Mouse (Mus musculus) limb, embryonic 12.5 days (tissue): Measurements from ENCODE around the gene Tex36. TPM values are rescaled to one million over a fixed set of nuclear protein-coding genes. Genes with fewer than 3 reads are reported as not detected.
A peak's percentile ranks its signal among the peaks of the same experiment; 100 is the strongest.

Experiments
- ATAC-seq: fragments of 200-750 bp; cut with Nextera tagmentation; 2 replicates; pipeline ENCODE4 v1.8.0; 2017; ENCODE audit warnings: low read depth, moderate TSS enrichment; ENCODE audit not compliant: insufficient number of reproducible peaks, insufficient read depth, low FRiP score, low TSS enrichment
- H3K27ac ChIP-seq: fragments of 300-500 bp; sonication (generic); 2 replicates; pipeline ENCODE4 v1.5.1; 2016; ENCODE audit warnings: mild to moderate bottlenecking, moderate library complexity
- H3K27me3 ChIP-seq: fragments of 300-500 bp; sonication (generic); 2 replicates; pipeline ENCODE4 v1.6.1; 2016; ENCODE audit warnings: mild to moderate bottlenecking, moderate library complexity
- H3K36me3 ChIP-seq: fragments of 300-500 bp; sonication (generic); 2 replicates; pipeline ENCODE4 v1.6.1; 2016; ENCODE audit warnings: mild to moderate bottlenecking, moderate library complexity
- H3K4me1 ChIP-seq: fragments of 300-500 bp; sonication (generic); replicated peaks from 2 replicates; pipeline ENCODE4 v1.6.1; 2016
- H3K4me2 ChIP-seq: fragments of 300-500 bp; sonication (generic); 2 replicates; pipeline ENCODE4 v1.6.1; 2016; ENCODE audit warnings: mild to moderate bottlenecking, moderate library complexity
- H3K4me3 ChIP-seq: fragments of 300-500 bp; sonication (generic); replicated peaks from 2 replicates; pipeline ENCODE4 v1.5.1; 2016; ENCODE audit warnings: mild to moderate bottlenecking
- H3K9ac ChIP-seq: fragments of 300-500 bp; sonication (generic); replicated peaks from 2 replicates; pipeline ENCODE4 v1.6.1; 2016; ENCODE audit warnings: mild to moderate bottlenecking, moderate library complexity
- H3K9me3 ChIP-seq: fragments of 300-500 bp; sonication (generic); 2 replicates; pipeline ENCODE4 v1.6.1; 2016; ENCODE audit warnings: mild to moderate bottlenecking, moderate library complexity
- WGBS: fragments of 180-500 bp; shearing (Covaris S2); methylation state at CpG from one replicate; pipeline ENCODE4 v1.1.7; 2016; 5-methylcytosine and 5-hydroxymethylcytosine counted together
- polyA plus RNA-seq: library from polyadenylated mRNA; unstranded; fragments of >200 nt; fragmentation: Nextera tagmentation; extraction: Ambion mirVana; gene quantifications from 2 replicates; pipeline ENCODE4 v1.2.1, GENCODE M21; 2016

Tex36 gene
- polyA plus RNA-seq, 1 experiment from 2014 or later, result not detected

- no peaks in the 10 kb centered on the region for H3K36me3 ChIP-seq
- 84% methylated on average over 6 of the region's 6 CpGs for WGBS
- no peaks in the 10 kb centered on the region for H3K27me3 ChIP-seq
Observed at GRCm38 (mm10) chr7:133583216-133583615, 18.7 kb downstream of the Tex36 start.

GRCm38 (mm10) chr7:133580296-133580640, 21.7 kb downstream of the Tex36 start:
- no peak for ATAC-seq
- 87% methylated on average over 4 of the region's 4 CpGs for WGBS
- Histone ChIP-seq H3K9me3 (no peaks in the 10 kb centered on the region), H3K4me3 (no peak overlapping the region), H3K9ac (no peak overlapping the region), H3K4me1 (peaks cover 4% of the 10 kb centered on the region), H3K27ac (no peak overlapping the region), H3K4me2 (no peak overlapping the region), H3K36me3 (no peaks in the 10 kb centered on the region), H3K27me3 (no peaks in the 10 kb centered on the region)

More at GRCm38 (mm10) chr7:133583216-133583615, 18.7 kb downstream of the Tex36 start:
- Histone ChIP-seq H3K4me2 (no peak overlapping the region), H3K4me3 (no peak overlapping the region), H3K27ac (no peak overlapping the region), H3K9ac (no peak overlapping the region), H3K4me1 (no peaks in the 10 kb centered on the region), H3K9me3 (no peaks in the 10 kb centered on the region)
- no peak for ATAC-seq

- H3K4me3 ChIP-seq, result no peak overlapping the region
- H3K27ac ChIP-seq, result no peak overlapping the region
- no peaks in the 10 kb centered on the region for H3K27me3 ChIP-seq
- ATAC-seq, result no peak
- peaks cover 4% of the 10 kb centered on the region for H3K4me1 ChIP-seq
- 76% methylated on average over 20 of the region's 20 CpGs for WGBS
- H3K9me3 ChIP-seq, result no peaks in the 10 kb centered on the region
- no peak overlapping the region for H3K9ac ChIP-seq
- H3K4me2 ChIP-seq, result no peak overlapping the region
- no peaks in the 10 kb centered on the region for H3K36me3 ChIP-seq
Observed at GRCm38 (mm10) chr7:133579491-133580295, 22.3 kb downstream of the Tex36 start.

DNA sequence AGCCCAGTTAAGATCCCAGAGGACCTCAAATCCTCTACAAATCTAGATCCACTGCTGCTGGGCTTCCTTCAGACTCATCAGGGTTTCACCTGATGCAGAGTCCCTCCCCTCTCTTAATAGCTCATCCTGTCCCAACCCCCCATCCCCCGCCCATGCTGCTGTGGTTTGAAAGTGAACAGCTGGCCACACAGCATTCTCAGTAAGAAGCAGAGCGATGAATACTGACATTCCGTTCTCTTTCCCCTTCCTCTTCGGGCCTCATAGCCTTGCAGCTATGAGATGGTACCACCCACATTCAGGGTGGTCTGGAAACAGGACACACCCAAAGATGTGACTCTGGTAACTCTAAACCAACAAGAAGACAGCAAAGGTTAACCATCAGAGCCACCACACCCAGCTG, 25.1 kb downstream of the Tex36 start:
- H3K27ac ChIP-seq, result no peak overlapping the region
- H3K4me1 ChIP-seq, result peaks cover 4% of the 10 kb centered on the region
- no peak overlapping the region for H3K4me2 ChIP-seq
- 34% methylated on average over 4 of the region's 4 CpGs for WGBS
- H3K9me3 ChIP-seq, result no peaks in the 10 kb centered on the region
- H3K27me3 ChIP-seq, result no peaks in the 10 kb centered on the region
- H3K4me3 ChIP-seq, result no peak overlapping the region
- H3K36me3 ChIP-seq, result no peaks in the 10 kb centered on the region
- H3K9ac ChIP-seq, result no peak overlapping the region
- ATAC-seq, result no peak

GRCm38 (mm10) chr7:133576281-133576680, 25.7 kb downstream of the Tex36 start:
- no peak overlapping the region for H3K9ac ChIP-seq
- H3K27me3 ChIP-seq, result no peaks in the 10 kb centered on the region
- H3K4me2 ChIP-seq, result no peak overlapping the region
- ATAC-seq, result no peak
- H3K4me3 ChIP-seq, result no peak overlapping the region
- H3K27ac ChIP-seq, result no peak overlapping the region
- no peaks in the 10 kb centered on the region for H3K9me3 ChIP-seq
- no peaks in the 10 kb centered on the region for H3K36me3 ChIP-seq
- 60% methylated on average over 6 of the region's 6 CpGs for WGBS
- peaks cover 4% of the 10 kb centered on the region for H3K4me1 ChIP-seq

DNA sequence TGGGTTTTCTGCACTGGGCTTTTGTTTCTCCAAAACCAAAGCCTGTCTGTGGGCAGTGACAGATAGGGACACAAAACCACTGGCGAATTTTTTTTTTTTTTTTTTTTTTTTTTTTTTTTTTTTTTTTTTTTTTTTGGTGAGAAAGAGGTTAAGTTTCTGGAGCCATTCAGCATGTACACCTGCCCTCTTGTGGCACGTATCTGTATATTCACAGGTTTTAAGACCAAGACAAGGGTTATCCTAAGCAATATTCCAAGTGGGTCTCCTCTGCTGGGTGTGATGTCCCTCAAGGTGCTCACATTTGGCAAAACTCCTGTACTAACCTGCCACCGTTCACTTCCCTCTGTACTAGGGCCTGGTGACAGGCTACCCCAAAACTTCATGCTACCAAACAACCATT, 30.0 kb downstream of the Tex36 start:
- H3K36me3 ChIP-seq, result no peaks in the 10 kb centered on the region

DNA sequence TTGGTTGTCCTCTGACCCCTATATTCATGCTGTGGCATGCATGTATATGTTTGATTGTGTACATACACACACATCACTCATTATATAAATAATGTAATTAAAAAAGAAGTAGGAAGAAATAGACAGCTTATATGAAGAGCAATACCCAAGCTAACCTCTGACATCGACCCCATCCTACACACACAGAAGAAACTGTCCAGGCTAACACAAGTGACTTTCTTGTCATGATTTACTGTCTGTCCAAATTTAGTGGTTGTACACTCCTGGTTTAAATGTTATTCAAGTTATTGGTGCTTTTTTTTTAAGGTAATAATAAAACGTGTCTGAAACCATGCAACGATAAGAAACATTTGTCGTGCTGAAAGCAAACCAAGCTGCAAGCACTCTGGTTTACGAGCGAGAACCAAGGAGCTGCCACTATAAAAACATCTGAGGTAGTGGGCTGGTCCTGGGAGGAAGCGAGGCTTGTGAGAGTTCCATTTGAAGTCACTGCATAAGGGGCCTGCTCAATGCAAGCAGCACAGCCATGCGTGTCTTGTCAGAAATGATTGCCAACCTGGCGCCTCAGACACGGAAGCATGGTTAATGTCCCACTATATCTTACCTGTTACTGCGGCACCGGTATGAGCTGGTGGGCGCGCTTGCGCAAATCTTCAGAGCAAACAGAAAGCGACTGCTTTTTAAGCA, 32.6 kb downstream of the Tex36 start:
- no peak for ATAC-seq
- 38% methylated on average over 16 of the region's 16 CpGs for WGBS

More for the DNA sequence above, 30.0 kb downstream of the Tex36 start:
- no peak overlapping the region for H3K9ac ChIP-seq
- no peak overlapping the region for H3K27ac ChIP-seq
- WGBS, result 51% methylated on average over 3 of the region's 3 CpGs
- H3K9me3 ChIP-seq, result no peaks in the 10 kb centered on the region
- no peak overlapping the region for H3K4me2 ChIP-seq
- no peak for ATAC-seq
- peaks cover 19% of the 10 kb centered on the region for H3K4me1 ChIP-seq
- no peaks in the 10 kb centered on the region for H3K27me3 ChIP-seq
- H3K4me3 ChIP-seq, result no peak overlapping the region

GRCm38 (mm10) chr7:133564600-133564999, 37.4 kb downstream of the Tex36 start:
- peaks cover 9% of the 10 kb centered on the region for H3K4me1 ChIP-seq
- ATAC-seq, result no peak
- no peak overlapping the region for H3K4me2 ChIP-seq
- no peaks in the 10 kb centered on the region for H3K27me3 ChIP-seq
- no peaks in the 10 kb centered on the region for H3K9me3 ChIP-seq
- WGBS, result 88% methylated on average over 8 of the region's 8 CpGs
- H3K27ac ChIP-seq, result no peak overlapping the region
- H3K4me3 ChIP-seq, result no peak overlapping the region
- no peaks in the 10 kb centered on the region for H3K36me3 ChIP-seq
- H3K9ac ChIP-seq, result no peak overlapping the region

More for the DNA sequence above, 32.6 kb downstream of the Tex36 start:
- Histone ChIP-seq H3K9ac (no peak overlapping the region), H3K4me1 (peaks cover 18% of the 10 kb centered on the region), H3K36me3 (no peaks in the 10 kb centered on the region), H3K27ac (0 out of 2 replicates have a peak overlapping the region, but pooled peaks have one; percentile 29), H3K4me2 (peak overlapping the region; percentile 32), H3K9me3 (no peaks in the 10 kb centered on the region), H3K4me3 (no peak overlapping the region), H3K27me3 (no peaks in the 10 kb centered on the region)

DNA sequence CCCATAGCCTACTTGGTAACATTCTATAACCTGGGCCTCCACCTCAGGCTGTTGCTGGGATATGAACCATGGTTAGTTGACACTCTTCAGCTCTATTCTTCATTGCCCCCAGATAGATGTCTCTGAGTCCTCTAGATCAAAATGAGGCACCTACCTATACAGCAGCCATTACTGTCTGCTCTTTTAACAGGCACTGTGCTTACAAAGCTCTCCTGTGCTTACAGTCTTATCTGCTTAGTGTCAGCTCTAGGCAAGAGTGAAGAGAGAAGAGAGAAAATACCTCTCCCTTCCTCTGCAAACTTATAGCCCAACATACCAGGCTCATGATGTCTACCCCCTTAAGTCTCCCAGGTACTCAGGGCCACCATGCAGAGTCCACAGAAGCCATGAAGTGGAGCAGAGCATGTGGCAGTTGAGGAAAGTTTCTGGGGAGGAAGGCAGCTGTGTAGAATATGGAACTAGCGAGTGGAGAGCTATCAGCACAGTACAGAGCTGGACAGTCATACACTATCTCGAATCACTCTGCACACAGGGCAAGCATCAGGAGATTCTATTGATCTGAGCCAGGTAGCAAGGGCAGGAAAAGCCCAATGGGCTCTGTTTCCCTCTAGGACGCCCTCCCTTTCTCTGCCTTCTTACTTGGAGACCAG, 38.7 kb downstream of the Tex36 start:
- no peaks in the 10 kb centered on the region for H3K27me3 ChIP-seq
- WGBS, result 91% methylated on average over 3 of the region's 3 CpGs
- H3K27ac ChIP-seq, result no peak overlapping the region
- no peaks in the 10 kb centered on the region for H3K9me3 ChIP-seq
- ATAC-seq, result no peak
- no peaks in the 10 kb centered on the region for H3K4me1 ChIP-seq
- no peak overlapping the region for H3K4me3 ChIP-seq
- no peaks in the 10 kb centered on the region for H3K36me3 ChIP-seq
- H3K4me2 ChIP-seq, result no peak overlapping the region
- H3K9ac ChIP-seq, result no peak overlapping the region

- no peak for ATAC-seq
- Histone ChIP-seq H3K4me1 (no peaks in the 10 kb centered on the region; the same call in 1 of the 2 replicates), H3K27me3 (no peaks in the 10 kb centered on the region), H3K36me3 (no peaks in the 10 kb centered on the region), H3K9ac (no peak overlapping the region), H3K9me3 (no peaks in the 10 kb centered on the region), H3K4me3 (no peak overlapping the region), H3K4me2 (no peak overlapping the region), H3K27ac (no peak overlapping the region)
- WGBS, result 55% methylated on average over 8 of the region's 8 CpGs
Observed at GRCm38 (mm10) chr7:133555786-133556492, 46.0 kb downstream of the Tex36 start.
